Mouse (Mus musculus): ENCODE results near the gene Zfp282.

GRCm38 (mm10) chr6:47841077-47841476 lies 35.9 kb upstream of the Zfp282 start:
- TF ChIP-seq POLR2A (IDR thresholded peaks at IDR 0.05; ENCODE audit: extremely low read depth, insufficient read depth, low read length) = no peak
- TF ChIP-seq CTCF (IDR thresholded peaks at IDR 0.05; ENCODE audit: low read depth, low read length) = no peak
